Mouse (Mus musculus): ENCODE data around the gene Eci1. TPM values are rescaled to one million over a fixed set of nuclear protein-coding genes. Genes with fewer than 3 reads are reported as not detected.
"Not testable (repeated sequence)": the region's sequence is repeated elsewhere in the genome, so short reads cannot be mapped to it uniquely, and the experiment has no call there.

The Eci1 gene
- polyA plus RNA-seq, 1 experiment from 2014 or later = 68.2 TPM

- Histone ChIP-seq H3K27me3 (no peaks in the 10 kb centered on the region), H3K36me3 (peaks cover 57% of the 10 kb centered on the region), H3K4me1 (peaks cover 28% of the 10 kb centered on the region), H3K9ac (peak within 1 kb of the TSS; percentile 72), H3K4me3 (peak within 1 kb of the TSS; percentile 64), H3K4me2 (peak within 1 kb of the TSS; percentile 75), H3K27ac (peak within 1 kb of the TSS; percentile 96), H3K9me3 (no peaks in the 10 kb centered on the region)
- WGBS = under 1% methylated on average over 64 of the region's 64 CpGs
- peak; percentile 90 for ATAC-seq (ENCODE audit: insufficient number of reproducible peaks, low FRiP score, low TSS enrichment, low read depth)
These were observed 12.0 kb upstream of the Eci1 start, which contains the start of gene Rnps1 for GRCm38 (mm10) chr17:24414230-24414976. Rnps1 (plus strand) TSS chr17:24414565.

GRCm38 (mm10) chr17:24415011-24415410 lies 11.4 kb upstream of the Eci1 start:
- peaks cover 57% of the 10 kb centered on the region for H3K36me3 ChIP-seq
- peak overlapping the region; percentile 96 for H3K27ac ChIP-seq
- H3K27me3 ChIP-seq = no peaks in the 10 kb centered on the region
- H3K4me3 ChIP-seq = peak overlapping the region; percentile 64
- ATAC-seq (ENCODE audit: insufficient number of reproducible peaks, low FRiP score, low TSS enrichment, low read depth) = 0 out of 2 replicates have a peak, but pooled peaks have one; percentile 2
- WGBS = 0% methylated on average over 21 of the region's 21 CpGs
- peak overlapping the region; percentile 72 for H3K9ac ChIP-seq
- H3K4me1 ChIP-seq = peaks cover 28% of the 10 kb centered on the region
- peak overlapping the region; percentile 75 for H3K4me2 ChIP-seq
- H3K9me3 ChIP-seq = no peaks in the 10 kb centered on the region

- H3K27me3 ChIP-seq = no peaks in the 10 kb centered on the region
- H3K4me3 ChIP-seq = peak overlapping the region; percentile 64
- 81% methylated on average over 3 of the region's 3 CpGs for WGBS
- H3K9ac ChIP-seq = peak overlapping the region; percentile 7; the same call in 1 of the 2 replicates
- no peaks in the 10 kb centered on the region for H3K9me3 ChIP-seq
- peaks cover 28% of the 10 kb centered on the region for H3K4me1 ChIP-seq
- no peak for ATAC-seq (ENCODE audit: insufficient number of reproducible peaks, low FRiP score, low TSS enrichment, low read depth)
- peak overlapping the region; percentile 75 for H3K4me2 ChIP-seq
- peaks cover 60% of the 10 kb centered on the region for H3K36me3 ChIP-seq
- H3K27ac ChIP-seq = no peak overlapping the region
These were observed 10.3 kb upstream of the Eci1 start for GRCm38 (mm10) chr17:24416051-24416652.

GRCm38 (mm10) chr17:24423114-24423513 lies 3.3 kb upstream of the Eci1 start:
- no peak overlapping the region for H3K9ac ChIP-seq
- no peak overlapping the region for H3K4me3 ChIP-seq
- WGBS = 93% methylated on average over 4 of the region's 4 CpGs
- no peak overlapping the region for H3K27ac ChIP-seq
- no peak for ATAC-seq (ENCODE audit: insufficient number of reproducible peaks, low FRiP score, low TSS enrichment, low read depth)
- H3K36me3 ChIP-seq = peaks cover 70% of the 10 kb centered on the region
- no peak overlapping the region for H3K4me2 ChIP-seq
- no peaks in the 10 kb centered on the region for H3K27me3 ChIP-seq
- H3K4me1 ChIP-seq = peaks cover 11% of the 10 kb centered on the region
- no peaks in the 10 kb centered on the region for H3K9me3 ChIP-seq

- 91% methylated on average over 5 of the region's 5 CpGs for WGBS
- Histone ChIP-seq H3K4me1 (peaks cover 11% of the 10 kb centered on the region), H3K9me3 (no peaks in the 10 kb centered on the region), H3K4me3 (no peak overlapping the region), H3K36me3 (peaks cover 56% of the 10 kb centered on the region), H3K27ac (no peak overlapping the region), H3K27me3 (no peaks in the 10 kb centered on the region), H3K9ac (no peak overlapping the region), H3K4me2 (no peak overlapping the region)
- ATAC-seq (ENCODE audit: insufficient number of reproducible peaks, low FRiP score, low TSS enrichment, low read depth) = no peak
These were observed 2.0 kb upstream of the Eci1 start for GRCm38 (mm10) chr17:24424489-24424888.

GRCm38 (mm10) chr17:24425326-24425725 lies 1.1 kb upstream of the Eci1 start:
- H3K4me3 ChIP-seq; ATAC-seq (ENCODE audit: insufficient number of reproducible peaks, low FRiP score, low TSS enrichment, low read depth); H3K4me2 ChIP-seq; H3K27me3 ChIP-seq; H3K9me3 ChIP-seq; H3K27ac ChIP-seq; H3K9ac ChIP-seq: not testable (repeated sequence)
- 93% methylated on average over 6 of the region's 8 CpGs for WGBS
- Histone ChIP-seq H3K36me3 (peaks cover 49% of the 10 kb centered on the region), H3K4me1 (peaks cover 14% of the 10 kb centered on the region)

GRCm38 (mm10) chr17:24425905-24426304 lies 536 bp upstream of the Eci1 start:
- no peak for ATAC-seq (ENCODE audit: insufficient number of reproducible peaks, low FRiP score, low TSS enrichment, low read depth)
- H3K4me2 ChIP-seq = peak overlapping the region; percentile 68; the same call in 1 of the 2 replicates
- 82% methylated on average over 7 of the region's 7 CpGs for WGBS
- H3K4me3 ChIP-seq = peak overlapping the region; percentile 73
- H3K9me3 ChIP-seq = no peaks in the 10 kb centered on the region
- no peak overlapping the region for H3K9ac ChIP-seq
- no peaks in the 10 kb centered on the region for H3K27me3 ChIP-seq
- peaks cover 18% of the 10 kb centered on the region for H3K4me1 ChIP-seq
- peaks cover 46% of the 10 kb centered on the region for H3K36me3 ChIP-seq
- peak overlapping the region; percentile 98 for H3K27ac ChIP-seq

- ATAC-seq (ENCODE audit: insufficient number of reproducible peaks, low FRiP score, low TSS enrichment, low read depth) = no peak
- Histone ChIP-seq H3K9ac (peak overlapping the region; percentile 85), H3K9me3 (no peaks in the 10 kb centered on the region), H3K4me1 (peaks cover 19% of the 10 kb centered on the region), H3K4me2 (peak overlapping the region; percentile 68), H3K36me3 (peaks cover 34% of the 10 kb centered on the region), H3K27me3 (no peaks in the 10 kb centered on the region), H3K4me3 (peak overlapping the region; percentile 73), H3K27ac (peak overlapping the region; percentile 98)
- WGBS = 4% methylated on average over 8 of the region's 8 CpGs
These were observed 723 bp downstream of the Eci1 start for GRCm38 (mm10) chr17:24427170-24427557.

- Histone ChIP-seq H3K4me1 (peaks cover 19% of the 10 kb centered on the region), H3K36me3 (peaks cover 24% of the 10 kb centered on the region), H3K27ac (no peak overlapping the region), H3K27me3 (no peaks in the 10 kb centered on the region), H3K4me3 (no peak overlapping the region), H3K4me2 (no peak overlapping the region), H3K9ac (no peak overlapping the region), H3K9me3 (no peaks in the 10 kb centered on the region)
- ATAC-seq (ENCODE audit: insufficient number of reproducible peaks, low FRiP score, low TSS enrichment, low read depth) = no peak
- 83% methylated on average over 14 of the region's 14 CpGs for WGBS
These were observed 3.0 kb downstream of the Eci1 start for GRCm38 (mm10) chr17:24429201-24429983.

GRCm38 (mm10) chr17:24437016-24437415 lies 10.6 kb downstream of the Eci1 start:
- Histone ChIP-seq H3K9me3 (no peaks in the 10 kb centered on the region), H3K36me3 (peaks cover 78% of the 10 kb centered on the region), H3K4me3 (no peak overlapping the region), H3K9ac (no peak overlapping the region), H3K27me3 (no peaks in the 10 kb centered on the region), H3K4me1 (no peaks in the 10 kb centered on the region), H3K27ac (no peak overlapping the region), H3K4me2 (no peak overlapping the region)
- no peak for ATAC-seq (ENCODE audit: insufficient number of reproducible peaks, low FRiP score, low TSS enrichment, low read depth)
- 74% methylated on average over 5 of the region's 5 CpGs for WGBS

GRCm38 (mm10) chr17:24440377-24440776 lies 13.9 kb downstream of the Eci1 start:
- no peaks in the 10 kb centered on the region for H3K4me1 ChIP-seq
- H3K4me2 ChIP-seq = no peak overlapping the region
- 88% methylated on average over 8 of the region's 8 CpGs for WGBS
- H3K9me3 ChIP-seq = no peaks in the 10 kb centered on the region
- no peak overlapping the region for H3K27ac ChIP-seq
- H3K27me3 ChIP-seq = no peaks in the 10 kb centered on the region
- H3K4me3 ChIP-seq = no peak overlapping the region
- H3K9ac ChIP-seq = no peak overlapping the region
- H3K36me3 ChIP-seq = peaks cover 91% of the 10 kb centered on the region
- ATAC-seq (ENCODE audit: insufficient number of reproducible peaks, low FRiP score, low TSS enrichment, low read depth) = no peak

- Histone ChIP-seq H3K9ac (no peak overlapping the region), H3K4me3 (no peak overlapping the region), H3K27me3 (no peaks in the 10 kb centered on the region), H3K9me3 (no peaks in the 10 kb centered on the region), H3K36me3 (peaks cover 91% of the 10 kb centered on the region), H3K4me1 (no peaks in the 10 kb centered on the region), H3K27ac (no peak overlapping the region), H3K4me2 (no peak overlapping the region)
- 38% methylated on average over 2 of the region's 2 CpGs for WGBS
- no peak for ATAC-seq (ENCODE audit: insufficient number of reproducible peaks, low FRiP score, low TSS enrichment, low read depth)
These were observed 14.7 kb downstream of the Eci1 start for GRCm38 (mm10) chr17:24441148-24441547.

Measured in limb, embryonic 15.5 days (tissue).